In the genomic region with DNA sequence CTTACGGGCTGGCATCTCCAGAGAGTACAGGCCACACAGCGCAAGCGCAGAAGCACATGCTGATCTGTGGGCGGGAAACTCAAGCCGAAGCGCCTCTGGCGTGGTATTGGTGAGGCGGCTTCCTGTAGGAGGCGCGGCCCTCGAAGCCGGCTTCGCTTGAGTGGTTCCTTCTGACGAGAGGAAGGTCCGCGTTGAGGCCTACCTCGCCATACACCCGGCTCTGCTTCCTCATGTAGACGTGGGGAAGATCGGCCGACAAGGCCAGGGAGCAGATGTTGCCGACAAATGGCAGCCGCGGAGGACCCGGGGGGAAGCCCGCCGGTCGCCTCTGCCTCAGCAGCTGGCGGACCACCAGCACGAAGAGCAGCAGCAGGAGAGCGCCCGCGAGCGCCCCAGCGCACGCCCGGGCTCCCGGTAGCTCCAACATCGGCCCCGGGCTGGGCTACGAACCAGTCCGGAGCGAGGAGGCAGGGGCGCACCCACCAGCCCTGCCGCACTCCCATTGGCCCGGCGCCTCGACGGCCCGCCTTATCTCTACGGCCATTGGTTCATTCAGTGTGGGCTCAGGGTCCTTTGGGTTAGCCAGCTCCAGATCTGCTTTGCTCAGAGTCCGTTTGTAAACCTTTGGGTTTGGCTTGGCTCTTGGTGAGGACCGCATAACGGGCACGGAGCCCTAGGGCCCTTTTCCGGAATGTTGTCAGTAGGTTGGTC, we compare ENCODE assay signal across 8 mouse cellular contexts. TPM values are rescaled to one million over a fixed set of nuclear protein-coding genes. Genes with fewer than 3 reads are reported as not detected.
DNase-seq lines count a peak whose midpoint lies in the region; ATAC-seq lines count a peak whose summit lies in the region.

A gene (minus strand): TSS at position 442 of the 711 bp plus-strand sequence.

- H3K9ac ChIP-seq in embryonic facial prominence, embryonic 11.5 days (replicated peaks; ENCODE audit: low read length), result peak within 1 kb of the TSS; percentile 67
- peak within 1 kb of the TSS; percentile 73 for H3K9ac ChIP-seq in intestine, embryonic 15.5 days

- H3K9me3 ChIP-seq in embryonic facial prominence, embryonic 11.5 days (replicated peaks; ENCODE audit: control insufficient read depth, low read length), result no peaks in the 10 kb centered on the region
- no peaks in the 10 kb centered on the region for H3K9me3 ChIP-seq in intestine, embryonic 15.5 days

- no peaks in the 10 kb centered on the region for H3K36me3 ChIP-seq in embryonic facial prominence, embryonic 11.5 days (replicated peaks; ENCODE audit: control insufficient read depth, insufficient read depth, low read depth, low read length)
- no peaks in the 10 kb centered on the region for H3K36me3 ChIP-seq in intestine, embryonic 15.5 days

- H3K4me2 ChIP-seq in embryonic facial prominence, embryonic 11.5 days (ENCODE audit: low read depth, low read length), result peak within 1 kb of the TSS; percentile 76
- peak within 1 kb of the TSS; percentile 92 for H3K4me2 ChIP-seq in intestine, embryonic 15.5 days (replicated peaks)

- no peaks in the 10 kb centered on the region for H3K27me3 ChIP-seq in embryonic facial prominence, embryonic 11.5 days (ENCODE audit: control insufficient read depth, insufficient read depth, low read length)
- H3K27me3 ChIP-seq in intestine, embryonic 15.5 days (replicated peaks), result no peaks in the 10 kb centered on the region

- WGBS in embryonic facial prominence, embryonic 11.5 days, result 2% methylated on average over 56 of the region's 56 CpGs
- WGBS in intestine, embryonic 15.5 days, result 2% methylated on average over 56 of the region's 56 CpGs

- H3K4me1 ChIP-seq in embryonic facial prominence, embryonic 11.5 days (ENCODE audit: control insufficient read depth, insufficient read depth, low read length), result no peaks in the 10 kb centered on the region
- 0 out of 2 replicates have a peak, but pooled peaks cover 2% of the 10 kb centered on the region for H3K4me1 ChIP-seq in intestine, embryonic 15.5 days (replicated peaks)

- peak within 1 kb of the TSS; percentile 72 for H3K27ac ChIP-seq in embryonic facial prominence, embryonic 11.5 days (replicated peaks; ENCODE audit: low read depth, low read length)
- H3K27ac ChIP-seq in intestine, embryonic 15.5 days, result peak within 1 kb of the TSS; percentile 88

- H3K4me3 ChIP-seq in embryonic facial prominence, embryonic 11.5 days (ENCODE audit: low read depth, low read length), result peak within 1 kb of the TSS; percentile 42
- H3K4me3 ChIP-seq in intestine, embryonic 15.5 days (replicated peaks), result peak within 1 kb of the TSS; percentile 59

- intact Hi-C loops in left cerebral cortex, postnatal 10 days (cut with DNase I), result no loop called here

- peak; percentile 91 for DNase-seq in adrenal gland, postnatal 14 days
- peak; percentile 91 for DNase-seq in embryonic facial prominence, embryonic 11.5 days (ENCODE audit: low spot score)
- peak; percentile 30 for DNase-seq in gonadal fat pad, adult 2 months (ENCODE audit: low read depth)
- DNase-seq in left cerebral cortex, postnatal 10 days (ENCODE audit: extremely low spot score in 1 of 2, low spot score in 2 of 2), result peak; percentile 83 to 92
- DNase-seq in right cerebral cortex, postnatal 10 days (ENCODE audit: low spot score in 2 of 2), result peak; percentile 92
- DNase-seq in urinary bladder, postnatal 10 days (ENCODE audit: low spot score), result peak; percentile 39

- peak; percentile 100 for ATAC-seq in embryonic facial prominence, embryonic 11.5 days (replicated peaks; ENCODE audit: insufficient number of reproducible peaks, low FRiP score, low TSS enrichment, low read depth)
- peak; percentile 100 for ATAC-seq in intestine, embryonic 15.5 days
- peak; percentile 94 for ATAC-seq in megakaryocyte progenitor cell, adult 5-6 weeks (replicated peaks; ENCODE audit: poor library complexity)

RNA-seq across cellular contexts. Expression of the gene that starts here (rescaled TPM):
- 1.8 and 2.6 TPM in 2 replicates for total RNA-seq in adrenal gland, postnatal 14 days (2021)
- polyA plus RNA-seq in embryonic facial prominence, embryonic 11.5 days (2014; fragmentation: Nextera tagmentation; extraction: Ambion mirVana), result 2.0 and 3.0 TPM in 2 replicates
- polyA plus RNA-seq in gonadal fat pad, adult 2 months (2012; rRNA removed), result 3.1 and 3.3 TPM in 2 replicates
- 1.6 and 2.0 TPM in 2 replicates for polyA plus RNA-seq in intestine, embryonic 15.5 days (2015; fragmentation: Nextera tagmentation; extraction: Ambion mirVana)
- 1 to 10 TPM; 1.5 to 1.8 TPM for total RNA-seq in left cerebral cortex, postnatal 10 days (2021)
- 3.1 and 4.0 TPM in 2 replicates for total RNA-seq in megakaryocyte progenitor cell, adult 5-6 weeks (2015)
- 0.58 and 0.71 TPM in 2 replicates for total RNA-seq in megakaryocyte progenitor cell, adult 5-6 weeks (2017)

Comparison
In these comparisons a context has a peak if more than half of its experiments do, and no peak if none do; other contexts are left out.
1. Peak in every context shown above with its lines: DNase-seq, ATAC-seq, H3K4me3 ChIP-seq and H3K27ac ChIP-seq.
2. DNase-seq: peak in every context shown above with its lines; median percentile 92 in right cerebral cortex, postnatal 10 days; 91 in adrenal gland, postnatal 14 days; 91 in embryonic facial prominence, embryonic 11.5 days; 88 in left cerebral cortex, postnatal 10 days; 39 in urinary bladder, postnatal 10 days; 30 in gonadal fat pad, adult 2 months.